Mouse (Mus musculus) liver, postnatal 0 days (tissue): Measurements from ENCODE around the gene Cav3.

Experiments used
- CTCF ChIP-seq: sonication (generic); IDR thresholded peaks from 2 replicates; pipeline ENCODE4 v1.5.1; 2016; ENCODE audit warnings: antibody characterized with exemption, low read depth
- EP300 ChIP-seq: IDR thresholded peaks from 2 replicates; pipeline ENCODE4 v1.6.1; 2016; ENCODE audit warnings: antibody characterized with exemption, low read depth, mild to moderate bottlenecking

- TF ChIP-seq CTCF = no peak
- no peak for TF ChIP-seq EP300
Observed at GRCm38 (mm10) chr6:112495219-112495618, 35.9 kb downstream of the Cav3 start.
